Mouse (Mus musculus) left cerebral cortex, adult 11 months (tissue): ENCODE measurements around the gene Ifi204.
"Not testable (repeated sequence)": the region's sequence is repeated elsewhere in the genome, so short reads cannot be mapped to it uniquely, and the experiment has no call there.

Experiments
- DNase-seq: peaks from one replicate; pipeline ENCODE4 v3.0.0; 2022; ENCODE audit warnings: low spot score

The Ifi204 gene

GRCm38 (mm10) chr1:173766848-173767617 is at the start of gene Ifi204:
Gene Ifi204 (minus strand): TSS chr1:173766943.
- not testable (repeated sequence) for DNase-seq

- DNase-seq: not testable (repeated sequence)
Measured at GRCm38 (mm10) chr1:173809294-173809693, 42.6 kb upstream of the Ifi204 start.

- DNase-seq: not testable (repeated sequence)
Measured at GRCm38 (mm10) chr1:173802689-173803281, 36.0 kb upstream of the Ifi204 start.

GRCm38 (mm10) chr1:173802207-173802606 is 35.5 kb upstream of the Ifi204 start:
- DNase-seq: not testable (repeated sequence)

- not testable (repeated sequence) for DNase-seq
Measured at GRCm38 (mm10) chr1:173801791-173802190, 35.0 kb upstream of the Ifi204 start.

GRCm38 (mm10) chr1:173773457-173773856 is 6.7 kb upstream of the Ifi204 start:
- not testable (repeated sequence) for DNase-seq

- not testable (repeated sequence) for DNase-seq
Measured at GRCm38 (mm10) chr1:173760032-173760431, 6.7 kb downstream of the Ifi204 start.

GRCm38 (mm10) chr1:173742262-173742661 is 24.5 kb downstream of the Ifi204 start:
- DNase-seq: no peak

GRCm38 (mm10) chr1:173741656-173742055 is 25.1 kb downstream of the Ifi204 start, which contains the start of gene Ifi207:
Gene Ifi207 (minus strand): TSS chr1:173741747.
- no peak for DNase-seq

GRCm38 (mm10) chr1:173740537-173740936 is 26.2 kb downstream of the Ifi204 start:
- no peak for DNase-seq

GRCm38 (mm10) chr1:173736986-173737385 is 29.8 kb downstream of the Ifi204 start:
- DNase-seq: no peak

- not testable (repeated sequence) for DNase-seq
Measured at GRCm38 (mm10) chr1:173735015-173735414, 31.7 kb downstream of the Ifi204 start.

- DNase-seq: no peak
Measured at GRCm38 (mm10) chr1:173733219-173733618, 33.5 kb downstream of the Ifi204 start.
